Mouse (Mus musculus): Measurements from ENCODE around the gene Inha. TPM values are rescaled to one million over a fixed set of nuclear protein-coding genes. Genes with fewer than 3 reads are reported as not detected.

Gene Inha
- polyA plus RNA-seq, 2 experiments = 10.5 to 64.2 TPM

GRCm38 (mm10) chr1:75477264-75477965 is 29.5 kb upstream of the Inha start:
- no peak for ATAC-seq (ENCODE audit: low FRiP score, low read depth)
- 17% methylated on average over 35 of the region's 35 CpGs for WGBS

GRCm38 (mm10) chr1:75477966-75478290 is 28.9 kb upstream of the Inha start:
- Histone ChIP-seq H3K9ac (ENCODE audit: low read depth, low read length, severe bottlenecking) (no peak overlapping the region), H3K9me3 (ENCODE audit: control insufficient read depth, low read length) (no peaks in the 10 kb centered on the region)

More at GRCm38 (mm10) chr1:75477264-75477965, 29.5 kb upstream of the Inha start:
- Histone ChIP-seq H3K4me1 (ENCODE audit: control insufficient read depth, insufficient read depth, low read length) (peaks cover 19% of the 10 kb centered on the region), H3K4me2 (replicated peaks; ENCODE audit: low read depth, low read length, severe bottlenecking) (peak overlapping the region; percentile 75), H3K4me3 (replicated peaks; ENCODE audit: low read length) (peak overlapping the region; percentile 68), H3K36me3 (ENCODE audit: control insufficient read depth, insufficient read depth, low read length) (peaks cover 43% of the 10 kb centered on the region), H3K27ac (replicated peaks; ENCODE audit: low read depth, low read length) (no peak overlapping the region), H3K9me3 (ENCODE audit: control insufficient read depth, low read length) (no peaks in the 10 kb centered on the region), H3K9ac (ENCODE audit: low read depth, low read length, severe bottlenecking) (no peak overlapping the region), H3K27me3 (ENCODE audit: control insufficient read depth, insufficient read depth, low read length) (peaks cover 5% of the 10 kb centered on the region; the same call in 1 of the 2 replicates)
- DNase-seq (ENCODE audit: low spot score) = peak; percentile 80
- no peak for TF ChIP-seq POLR2A (IDR thresholded peaks at IDR 0.05; ENCODE audit: borderline replicate concordance, extremely low read depth, insufficient read depth, insufficient read length)

GRCm38 (mm10) chr1:75478497-75478896 is 28.4 kb upstream of the Inha start:
- ATAC-seq (ENCODE audit: low FRiP score, low read depth) (no peak), DNase-seq (ENCODE audit: low spot score) (peak; percentile 34)
- H3K9me3 ChIP-seq (ENCODE audit: control insufficient read depth, low read length) = no peaks in the 10 kb centered on the region
- peak overlapping the region; percentile 70 for H3K27ac ChIP-seq (replicated peaks; ENCODE audit: low read depth, low read length)
- H3K27me3 ChIP-seq (ENCODE audit: control insufficient read depth, insufficient read depth, low read length) = peaks cover 12% of the 10 kb centered on the region; the same call in 1 of the 2 replicates
- peaks cover 32% of the 10 kb centered on the region for H3K36me3 ChIP-seq (ENCODE audit: control insufficient read depth, insufficient read depth, low read length)
- H3K9ac ChIP-seq (ENCODE audit: low read depth, low read length, severe bottlenecking) = peak overlapping the region; percentile 63
- peak overlapping the region; percentile 68 for H3K4me3 ChIP-seq (replicated peaks; ENCODE audit: low read length)
- H3K4me1 ChIP-seq (ENCODE audit: control insufficient read depth, insufficient read depth, low read length) = peaks cover 19% of the 10 kb centered on the region
- peak overlapping the region; percentile 75 for H3K4me2 ChIP-seq (replicated peaks; ENCODE audit: low read depth, low read length, severe bottlenecking)
- 0% methylated on average over 14 of the region's 25 CpGs for WGBS
- no peak for TF ChIP-seq POLR2A (IDR thresholded peaks at IDR 0.05; ENCODE audit: borderline replicate concordance, extremely low read depth, insufficient read depth, insufficient read length)

More at GRCm38 (mm10) chr1:75477966-75478290, 28.9 kb upstream of the Inha start:
- 44% methylated on average over 3 of the region's 3 CpGs for WGBS
- Histone ChIP-seq H3K4me1 (ENCODE audit: control insufficient read depth, insufficient read depth, low read length) (peaks cover 19% of the 10 kb centered on the region), H3K4me2 (replicated peaks; ENCODE audit: low read depth, low read length, severe bottlenecking) (peak overlapping the region; percentile 75), H3K27me3 (ENCODE audit: control insufficient read depth, insufficient read depth, low read length) (peaks cover 10% of the 10 kb centered on the region; the same call in 1 of the 2 replicates), H3K27ac (replicated peaks; ENCODE audit: low read depth, low read length) (no peak overlapping the region), H3K4me3 (replicated peaks; ENCODE audit: low read length) (peak overlapping the region; percentile 68), H3K36me3 (ENCODE audit: control insufficient read depth, insufficient read depth, low read length) (peaks cover 38% of the 10 kb centered on the region)
- TF ChIP-seq POLR2A (IDR thresholded peaks at IDR 0.05; ENCODE audit: borderline replicate concordance, extremely low read depth, insufficient read depth, insufficient read length) = no peak
- no peak for DNase-seq (ENCODE audit: low spot score)
- no peak for ATAC-seq (ENCODE audit: low FRiP score, low read depth)

GRCm38 (mm10) chr1:75478916-75479634 is 27.8 kb upstream of the Inha start, which contains the start of the genes Chpf and Tmem198:
Gene Chpf (minus strand): TSS chr1:75479307.
Gene Tmem198 (plus strand): TSS chr1:75479532.
- Histone ChIP-seq H3K4me2 (replicated peaks; ENCODE audit: low read depth, low read length, severe bottlenecking) (peak within 1 kb of the TSS; percentile 75), H3K27me3 (ENCODE audit: control insufficient read depth, insufficient read depth, low read length) (peaks cover 12% of the 10 kb centered on the region; the same call in 1 of the 2 replicates), H3K4me3 (replicated peaks; ENCODE audit: low read length) (peak within 1 kb of the TSS; percentile 68), H3K36me3 (ENCODE audit: control insufficient read depth, insufficient read depth, low read length) (peaks cover 26% of the 10 kb centered on the region), H3K9me3 (ENCODE audit: control insufficient read depth, low read length) (no peaks in the 10 kb centered on the region), H3K4me1 (ENCODE audit: control insufficient read depth, insufficient read depth, low read length) (peaks cover 16% of the 10 kb centered on the region), H3K9ac (ENCODE audit: low read depth, low read length, severe bottlenecking) (peak within 1 kb of the TSS; percentile 63), H3K27ac (replicated peaks; ENCODE audit: low read depth, low read length) (peak within 1 kb of the TSS; percentile 70)
- TF ChIP-seq POLR2A (IDR thresholded peaks at IDR 0.05; ENCODE audit: borderline replicate concordance, extremely low read depth, insufficient read depth, insufficient read length) = no peak
- peak; percentile 98 for DNase-seq (ENCODE audit: low spot score)
- peak; percentile 93 for ATAC-seq (ENCODE audit: low FRiP score, low read depth)
- under 1% methylated on average over 53 of the region's 76 CpGs for WGBS

- ATAC-seq (ENCODE audit: low FRiP score, low read depth) = no peak; the same call in 1 of the 2 replicates
- peaks cover 21% of the 10 kb centered on the region for H3K36me3 ChIP-seq (ENCODE audit: control insufficient read depth, insufficient read depth, low read length)
- peaks cover 18% of the 10 kb centered on the region for H3K27me3 ChIP-seq (ENCODE audit: control insufficient read depth, insufficient read depth, low read length)
- H3K9ac ChIP-seq (ENCODE audit: low read depth, low read length, severe bottlenecking) = no peak overlapping the region
- 2% methylated on average over 14 of the region's 24 CpGs for WGBS
- peaks cover 16% of the 10 kb centered on the region for H3K4me1 ChIP-seq (ENCODE audit: control insufficient read depth, insufficient read depth, low read length)
- no peak overlapping the region for H3K27ac ChIP-seq (replicated peaks; ENCODE audit: low read depth, low read length)
- peak overlapping the region; percentile 75 for H3K4me2 ChIP-seq (replicated peaks; ENCODE audit: low read depth, low read length, severe bottlenecking)
- no peaks in the 10 kb centered on the region for H3K9me3 ChIP-seq (ENCODE audit: control insufficient read depth, low read length)
- DNase-seq (ENCODE audit: low spot score) = no peak
- peak overlapping the region; percentile 68 for H3K4me3 ChIP-seq (replicated peaks; ENCODE audit: low read length)
- no peak for TF ChIP-seq POLR2A (IDR thresholded peaks at IDR 0.05; ENCODE audit: borderline replicate concordance, extremely low read depth, insufficient read depth, insufficient read length)
Observed at GRCm38 (mm10) chr1:75479635-75479989, 27.3 kb upstream of the Inha start.
